In genomic region chr2:125659823-125660536, GRCm38 (mm10) we compare ENCODE assay signal across 8 mouse cellular contexts. TPM values are rescaled to one million over a fixed set of nuclear protein-coding genes. Genes with fewer than 3 reads are reported as not detected.
DNase-seq lines count a peak whose midpoint lies in the region; ATAC-seq and TF ChIP-seq lines count a peak whose summit lies in the region.

No protein-coding gene starts in this region.

- peaks cover 15% of the 10 kb centered on the region for H3K4me1 ChIP-seq in limb, embryonic 10.5 days
- H3K4me1 ChIP-seq in midbrain, embryonic 11.5 days (ENCODE audit: control insufficient read depth, insufficient read depth, low read length), result no peaks in the 10 kb centered on the region

- peak; percentile 65 for DNase-seq in urinary bladder, postnatal 14 days (ENCODE audit: low spot score)
- DNase-seq in urinary bladder, postnatal 10 days (ENCODE audit: low spot score), result no peak
- peak; percentile 61 to 81 for DNase-seq in cerebellum, postnatal 25 days
- DNase-seq in gastrocnemius, adult 2 months, result peak; percentile 62
- DNase-seq in limb, embryonic 10.5 days (ENCODE audit: low spot score), result peak; percentile 71
- DNase-seq in midbrain, embryonic 11.5 days (ENCODE audit: low spot score, missing footprints), result peak; percentile 93
- DNase-seq in spleen, postnatal 36 days (ENCODE audit: low spot score in 2 of 2), result peak; percentile 65 to 76

- intact Hi-C loops in gastrocnemius, adult 2 months (cut with DNase I), result loop anchor here (1.0 to 10.0 kb wide), 2 partner anchors 71 to 865 kb away; no protein-coding TSS in a partner anchor

- H3K9me3 ChIP-seq in limb, embryonic 10.5 days (replicated peaks), result no peaks in the 10 kb centered on the region
- H3K9me3 ChIP-seq in midbrain, embryonic 11.5 days (ENCODE audit: control insufficient read depth, low read length), result no peaks in the 10 kb centered on the region

- no peak overlapping the region for H3K27ac ChIP-seq in gastrocnemius, adult 2 months
- H3K27ac ChIP-seq in limb, embryonic 10.5 days, result peak overlapping the region; percentile 78
- H3K27ac ChIP-seq in midbrain, embryonic 11.5 days (ENCODE audit: low read depth, low read length), result no peak overlapping the region

- WGBS in limb, embryonic 10.5 days, result 22% methylated on average over 10 of the region's 10 CpGs
- WGBS in midbrain, embryonic 11.5 days, result 20% methylated on average over 10 of the region's 10 CpGs

- peak overlapping the region; percentile 38 for H3K4me3 ChIP-seq in gastrocnemius, adult 2 months
- peak overlapping the region; percentile 47 for H3K4me3 ChIP-seq in limb, embryonic 10.5 days
- H3K4me3 ChIP-seq in midbrain, embryonic 11.5 days (ENCODE audit: low read depth, low read length), result no peak overlapping the region

- peak; percentile 90 for ATAC-seq in inflammation-experienced regulatory T-cells, adult 6 months
- ATAC-seq in midbrain, embryonic 11.5 days (ENCODE audit: low FRiP score), result peak; percentile 54; the same call in 1 of the 2 replicates

- TF ChIP-seq CTCF in gastrocnemius, adult 2 months (IDR thresholded peaks at IDR 0.05), result peak; percentile 86

- H3K9ac ChIP-seq in midbrain, embryonic 11.5 days (ENCODE audit: low read length), result peak overlapping the region; percentile 27; the same call in 1 of the 2 replicates

- no peaks in the 10 kb centered on the region for H3K36me3 ChIP-seq in limb, embryonic 10.5 days
- H3K36me3 ChIP-seq in midbrain, embryonic 11.5 days (ENCODE audit: control insufficient read depth, insufficient read depth, low read length), result no peaks in the 10 kb centered on the region

- H3K27me3 ChIP-seq in limb, embryonic 10.5 days (ENCODE audit: low read depth, poor library complexity, severe bottlenecking), result no peaks in the 10 kb centered on the region
- no peaks in the 10 kb centered on the region for H3K27me3 ChIP-seq in midbrain, embryonic 11.5 days (ENCODE audit: control insufficient read depth, insufficient read depth, low read length)

- peak overlapping the region; percentile 30 for H3K4me2 ChIP-seq in midbrain, embryonic 11.5 days

RNA-seq across cellular contexts. Expression of gene Eid1, which starts 12.9 kb away (rescaled TPM):
- total RNA-seq in gastrocnemius, adult 2 months (2021), result 10 to 100 TPM; 18.2 to 33.6 TPM
- 1 to 10 TPM; 6.8 to 7.4 (median 6.8) TPM for polyA plus RNA-seq in inflammation-experienced regulatory T-cells, adult 6 months (2017; shearing (Covaris generic))
- polyA plus RNA-seq in limb, embryonic 10.5 days (2016; fragmentation: Nextera tagmentation; extraction: Ambion mirVana), result 106 and 135 TPM in 2 replicates
- 281 and 308 TPM in 2 replicates for polyA plus RNA-seq in midbrain, embryonic 11.5 days (2014; fragmentation: Nextera tagmentation; extraction: Ambion mirVana)

RNA-seq across cellular contexts. Expression of gene Cep152, which starts 35.1 kb away (rescaled TPM):
- 1 to 10 TPM; 1.2 to 1.4 TPM for total RNA-seq in gastrocnemius, adult 2 months (2021)
- polyA plus RNA-seq in inflammation-experienced regulatory T-cells, adult 6 months (2017; shearing (Covaris generic)), result 1 to 10 TPM; 5.0 to 5.8 (median 5.8) TPM
- 10.0 and 11.1 TPM in 2 replicates for polyA plus RNA-seq in limb, embryonic 10.5 days (2016; fragmentation: Nextera tagmentation; extraction: Ambion mirVana)
- polyA plus RNA-seq in midbrain, embryonic 11.5 days (2014; fragmentation: Nextera tagmentation; extraction: Ambion mirVana), result 7.3 and 8.2 TPM in 2 replicates

Comparison
In these comparisons a context has a peak if more than half of its experiments do, and no peak if none do; other contexts are left out.
1. RNA of gene Eid1, which starts 12.9 kb away (polyA plus RNA-seq): 281 to 308 TPM in midbrain, embryonic 11.5 days and 106 to 135 TPM in limb, embryonic 10.5 days; 6.8 to 7.4 TPM in inflammation-experienced regulatory T-cells, adult 6 months; every median in the first group is over 10 times any median in the second.